Mouse (Mus musculus): ENCODE results near the gene Rhbdl3. TPM values are rescaled to one million over a fixed set of nuclear protein-coding genes. Genes with fewer than 3 reads are reported as not detected.

The Rhbdl3 gene
- total and polyA plus RNA-seq, 3 experiments = 0.46 to 1.4 (median 0.70) TPM

- DNase-seq (ENCODE audit: extremely low read depth) = no peak
- Histone ChIP-seq H3K79me2 (replicated peaks; ENCODE audit: control insufficient read depth, extremely low read depth, insufficient read depth, poor library complexity, severe bottlenecking) (no peaks in the 10 kb centered on the region), H3K36me3 (replicated peaks in 1 of 2; ENCODE audit: control insufficient read depth in 1 of 2, insufficient read depth in 1 of 2, low read length in 1 of 2) (peaks cover 50 to 85% of the 10 kb centered on the region in 2 experiments), H3K9me3 (replicated peaks; ENCODE audit: low read length) (no peaks in the 10 kb centered on the region), H3K4me1 (ENCODE audit: control insufficient read depth in 1 of 2, insufficient read depth in 2 of 2) (no peaks in the 10 kb centered on the region), H3K27me3 (replicated peaks) (no peaks in the 10 kb centered on the region), H3K4me3 (replicated peaks in 1 of 3; ENCODE audit: low read depth in 2 of 3, low read length in 2 of 3, poor library complexity in 1 of 3) (no peak overlapping the region), H3K27ac (ENCODE audit: insufficient read depth, low read depth) (no peak overlapping the region), H3K4me2 (ENCODE audit: insufficient read depth, low read depth, poor library complexity, severe bottlenecking) (no peak overlapping the region), H3K9ac (ENCODE audit: insufficient read depth, low read depth) (no peak overlapping the region)
- in situ Hi-C loops (cut with MboI; ENCODE audit: low pct_ligation_motif_present, low pct_unique_long_range_greater_than_20kb, low sequenced_read_pairs) = no loop called here
- dilution Hi-C loops (cut with MboI; ENCODE audit: extremely low pct_ligation_motif_present, extremely low pct_unique_long_range_greater_than_20kb, low sequenced_read_pairs) = no loop called here
- TF ChIP-seq PAX5 (IDR thresholded peaks at IDR 0.05; ENCODE audit: low read length) (no peak), BHLHE40 (IDR thresholded peaks at IDR 0.05; ENCODE audit: low read depth, low read length) (no peak), USF1 (IDR thresholded peaks at IDR 0.05; ENCODE audit: low read depth, low read length) (no peak), CTCF (conservative IDR thresholded peaks at IDR 0.05 in 1 of 2, IDR thresholded peaks at IDR 0.05 in 1 of 2; ENCODE audit: low read depth in 2 of 2, low read length in 2 of 2) (0 out of 4 replicates have a peak, but pooled peaks of 1 of the 2 experiments have one; percentile 18), HCFC1 (IDR thresholded peaks at IDR 0.05; ENCODE audit: low read depth, low read length) (no peak), MYC (IDR thresholded peaks at IDR 0.05; ENCODE audit: low read depth, low read length) (no peak)
These were observed 68.2 kb downstream of the Rhbdl3 start for GRCm38 (mm10) chr11:80368949-80369348.

- H3K36me3 ChIP-seq (replicated peaks in 1 of 2; ENCODE audit: control insufficient read depth in 1 of 2, insufficient read depth in 1 of 2, low read length in 1 of 2) = peaks cover 30 to 45% of the 10 kb centered on the region in 2 experiments
- in situ Hi-C loops (cut with MboI; ENCODE audit: low pct_ligation_motif_present, low pct_unique_long_range_greater_than_20kb, low sequenced_read_pairs) = no loop called here
- peak overlapping the region; percentile 89; the same call in 1 of the 2 replicates for H3K9ac ChIP-seq (ENCODE audit: insufficient read depth, low read depth)
- peaks cover 0 to 13% of the 10 kb centered on the region in 2 experiments; a peak in 3 of 4 replicates for H3K4me1 ChIP-seq (ENCODE audit: control insufficient read depth in 1 of 2, insufficient read depth in 2 of 2)
- H3K27me3 ChIP-seq (replicated peaks) = no peaks in the 10 kb centered on the region
- H3K79me2 ChIP-seq (replicated peaks; ENCODE audit: control insufficient read depth, extremely low read depth, insufficient read depth, poor library complexity, severe bottlenecking) = no peaks in the 10 kb centered on the region; the same call in 1 of the 2 replicates
- no peak overlapping the region for H3K27ac ChIP-seq (ENCODE audit: insufficient read depth, low read depth)
- no peaks in the 10 kb centered on the region for H3K9me3 ChIP-seq (replicated peaks; ENCODE audit: low read length)
- dilution Hi-C loops (cut with MboI; ENCODE audit: extremely low pct_ligation_motif_present, extremely low pct_unique_long_range_greater_than_20kb, low sequenced_read_pairs) = no loop called here
- H3K4me3 ChIP-seq (replicated peaks in 1 of 3; ENCODE audit: low read depth in 2 of 3, low read length in 2 of 3, poor library complexity in 1 of 3) = no peak overlapping the region
- TF ChIP-seq JUN (IDR thresholded peaks at IDR 0.05; ENCODE audit: insufficient read depth, low read depth, low read length) (no peak), ZKSCAN1 (IDR thresholded peaks at IDR 0.05; ENCODE audit: borderline replicate concordance, low read depth, low read length) (no peak), SIN3A (IDR thresholded peaks at IDR 0.05; ENCODE audit: low read length) (no peak), MYC (IDR thresholded peaks at IDR 0.05; ENCODE audit: low read depth, low read length) (no peak), RAD21 (IDR thresholded peaks at IDR 0.05; ENCODE audit: low read depth, low read length) (peak; percentile 2), CTCF (conservative IDR thresholded peaks at IDR 0.05 in 1 of 2, IDR thresholded peaks at IDR 0.05 in 1 of 2; ENCODE audit: low read depth in 2 of 2, low read length in 2 of 2) (peak in 1 of 2 experiments; percentile 37; a peak in 2 of 4 replicates), SMC3 (IDR thresholded peaks at IDR 0.05; ENCODE audit: low read depth, low read length) (peak; percentile 24)
- no peak for DNase-seq (ENCODE audit: extremely low read depth)
- peak overlapping the region; percentile 90 for H3K4me2 ChIP-seq (ENCODE audit: insufficient read depth, low read depth, poor library complexity, severe bottlenecking)
These were observed 75.9 kb downstream of the Rhbdl3 start for GRCm38 (mm10) chr11:80376651-80377050.

Measured in CH12.LX (cell line).